Mouse (Mus musculus): ENCODE measurements around the gene Prkce. TPM values are rescaled to one million over a fixed set of nuclear protein-coding genes. Genes with fewer than 3 reads are reported as not detected.

The Prkce gene
- total and polyA plus RNA-seq, 3 experiments = 6.1 to 27.3 (median 26.0) TPM

DNA sequence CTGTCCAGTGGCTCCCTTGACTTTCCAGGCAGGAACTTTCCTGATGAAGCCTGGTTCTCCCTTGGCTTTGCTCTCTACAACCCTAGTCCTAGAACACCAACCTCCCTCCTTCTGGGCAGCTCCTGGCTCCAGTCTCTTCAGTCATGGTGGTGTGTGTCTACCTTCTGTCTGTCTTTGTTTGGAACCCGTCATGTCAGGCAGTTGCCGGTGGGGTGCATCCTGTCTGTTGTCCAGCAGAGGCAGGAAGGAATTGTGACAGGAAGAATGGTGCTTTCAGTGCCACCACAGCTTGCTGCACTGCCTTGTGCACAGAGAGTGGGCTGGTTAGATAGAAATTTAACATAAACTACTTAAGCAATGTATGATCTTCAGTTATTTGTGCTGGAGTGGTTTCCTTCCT lies 16.2 kb downstream of the Prkce start:
- TF ChIP-seq POLR2A (IDR thresholded peaks at IDR 0.05; ENCODE audit: insufficient read depth, low read depth, low read length) (no peak), CTCF (IDR thresholded peaks at IDR 0.05) (peak; percentile 15; the same call in 1 of the 2 replicates), EP300 (IDR thresholded peaks at IDR 0.05; ENCODE audit: insufficient read depth, low read depth, low read length) (no peak)
- Histone ChIP-seq H3K27ac (no peak overlapping the region), H3K79me2 (replicated peaks; ENCODE audit: control insufficient read depth, insufficient read depth, low read length) (peaks cover 2% of the 10 kb centered on the region; the same call in 1 of the 2 replicates), H3K4me1 (ENCODE audit: control insufficient read depth, insufficient read depth, low read length) (peaks cover 14% of the 10 kb centered on the region), H3K36me3 (ENCODE audit: control insufficient read depth, insufficient read depth, low read length) (peaks cover 2% of the 10 kb centered on the region; the same call in 1 of the 2 replicates), H3K9ac (ENCODE audit: low read depth, low read length) (no peak overlapping the region), H3K27me3 (ENCODE audit: control insufficient read depth, insufficient read depth, low read length) (no peaks in the 10 kb centered on the region), H3K4me3 (no peak overlapping the region)
- 28% methylated on average over 2 of the region's 2 CpGs for WGBS
- intact Hi-C loops (cut with DNase I) = loop anchor here (2.0 kb wide), 1 partner anchor 15 kb away; no protein-coding TSS in a partner anchor
- no peak for DNase-seq

DNA sequence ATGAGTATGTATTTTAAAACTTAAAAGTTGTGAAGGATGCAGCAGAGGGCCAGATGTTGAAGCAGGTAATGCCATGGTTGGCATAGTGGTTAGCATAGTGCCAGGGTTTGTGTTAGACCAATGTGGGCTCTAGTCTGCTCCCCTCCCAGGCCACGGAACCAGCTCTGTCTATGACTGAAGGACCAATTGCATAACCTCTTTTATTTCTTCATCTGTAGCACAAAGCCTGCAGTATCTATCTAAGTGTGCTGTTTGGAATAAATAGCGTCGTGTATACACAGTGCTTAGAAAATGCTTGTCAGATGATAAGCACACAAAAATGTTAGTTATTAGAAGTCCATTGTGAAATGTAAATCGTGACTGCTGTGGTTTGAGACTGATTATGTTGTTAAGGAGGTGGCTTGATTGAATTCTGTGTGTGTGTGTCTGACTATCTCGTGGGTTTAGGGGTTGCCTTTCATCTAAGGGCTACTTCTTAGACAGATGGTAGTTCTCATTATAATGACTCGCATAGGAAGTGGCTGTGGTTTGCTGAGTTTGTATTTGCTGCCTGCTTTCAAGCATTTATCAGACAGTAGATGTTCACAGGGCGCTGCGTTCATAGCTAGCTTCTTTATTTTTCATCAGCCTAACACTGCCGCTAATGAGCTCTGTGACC lies 17.1 kb downstream of the Prkce start:
- Histone ChIP-seq H3K27me3 (ENCODE audit: control insufficient read depth, insufficient read depth, low read length) (no peaks in the 10 kb centered on the region), H3K36me3 (ENCODE audit: control insufficient read depth, insufficient read depth, low read length) (peaks cover 2% of the 10 kb centered on the region; the same call in 1 of the 2 replicates), H3K4me3 (no peak overlapping the region), H3K9ac (ENCODE audit: low read depth, low read length) (no peak overlapping the region), H3K27ac (peak overlapping the region; percentile 55), H3K4me1 (ENCODE audit: control insufficient read depth, insufficient read depth, low read length) (peaks cover 14% of the 10 kb centered on the region), H3K79me2 (replicated peaks; ENCODE audit: control insufficient read depth, insufficient read depth, low read length) (0 out of 2 replicates have a peak, but pooled peaks cover 2% of the 10 kb centered on the region)
- no peak for DNase-seq
- WGBS = 39% methylated on average over 9 of the region's 9 CpGs
- TF ChIP-seq CTCF (IDR thresholded peaks at IDR 0.05) = no peak
- TF ChIP-seq EP300 (IDR thresholded peaks at IDR 0.05; ENCODE audit: insufficient read depth, low read depth, low read length) = no peak
- intact Hi-C loops (cut with DNase I) = loop anchor here (2.0 kb wide), 1 partner anchor 16 kb away; no protein-coding TSS in a partner anchor

DNA sequence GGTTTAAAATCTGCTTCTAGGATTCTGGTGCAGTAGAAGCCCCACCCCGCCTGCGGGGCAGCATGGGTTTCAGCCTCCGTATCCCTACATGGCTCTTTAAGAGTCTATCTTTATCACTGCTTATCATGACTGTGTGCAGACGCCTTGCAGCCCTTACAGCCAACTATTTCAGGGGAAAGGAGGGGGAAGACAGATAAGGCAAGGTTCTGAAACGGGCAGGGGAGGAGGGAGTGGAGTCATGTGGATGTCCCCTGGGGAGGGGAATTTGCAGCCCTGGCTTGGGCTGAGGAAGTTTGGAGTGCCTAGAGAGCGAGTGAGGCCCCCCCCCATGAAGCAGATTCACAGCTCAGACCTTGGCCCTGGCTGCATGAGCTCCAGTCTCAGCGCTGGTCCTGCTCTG lies 18.0 kb downstream of the Prkce start:
- peak overlapping the region; percentile 55 for H3K27ac ChIP-seq
- H3K4me1 ChIP-seq (ENCODE audit: control insufficient read depth, insufficient read depth, low read length) = peaks cover 14% of the 10 kb centered on the region
- WGBS = 5% methylated on average over 7 of the region's 7 CpGs
- TF ChIP-seq CTCF (IDR thresholded peaks at IDR 0.05) (no peak), EP300 (IDR thresholded peaks at IDR 0.05; ENCODE audit: insufficient read depth, low read depth, low read length) (peak; percentile 85; the same call in 1 of the 2 replicates), POLR2A (IDR thresholded peaks at IDR 0.05; ENCODE audit: insufficient read depth, low read depth, low read length) (peak; percentile 40; the same call in 1 of the 2 replicates)
- no peak overlapping the region for H3K9ac ChIP-seq (ENCODE audit: low read depth, low read length)
- no peaks in the 10 kb centered on the region for H3K27me3 ChIP-seq (ENCODE audit: control insufficient read depth, insufficient read depth, low read length)
- DNase-seq = peak; percentile 52 to 77
- intact Hi-C loops (cut with DNase I) = loop anchor here (2.0 kb wide), 1 partner anchor 17 kb away; no protein-coding TSS in a partner anchor
- 0 out of 2 replicates have a peak, but pooled peaks cover 2% of the 10 kb centered on the region for H3K79me2 ChIP-seq (replicated peaks; ENCODE audit: control insufficient read depth, insufficient read depth, low read length)
- H3K36me3 ChIP-seq (ENCODE audit: control insufficient read depth, insufficient read depth, low read length) = peaks cover 2% of the 10 kb centered on the region; the same call in 1 of the 2 replicates
- H3K4me3 ChIP-seq = no peak overlapping the region

DNA sequence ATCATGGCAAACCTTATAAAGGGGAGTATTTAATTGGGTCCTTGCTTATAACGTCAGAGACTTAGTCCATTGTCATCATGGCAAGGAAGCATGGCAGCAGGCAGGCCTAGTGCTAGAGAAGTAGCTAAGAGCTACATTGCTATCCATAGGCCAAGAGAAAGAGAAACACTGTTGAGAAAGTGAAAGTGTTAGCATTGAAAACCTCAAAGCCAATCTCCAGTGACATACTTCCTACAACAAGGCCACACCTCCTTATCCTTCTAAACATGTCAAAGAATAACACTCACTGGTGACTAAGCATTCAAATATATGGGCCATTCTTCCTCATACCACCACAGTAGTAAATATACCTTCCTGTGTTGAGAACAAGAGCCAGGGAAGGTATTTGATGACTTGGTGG lies 20.2 kb downstream of the Prkce start:
- H3K27ac ChIP-seq = no peak overlapping the region
- TF ChIP-seq POLR2A (IDR thresholded peaks at IDR 0.05; ENCODE audit: insufficient read depth, low read depth, low read length) = no peak
- TF ChIP-seq CTCF (IDR thresholded peaks at IDR 0.05) = no peak
- TF ChIP-seq EP300 (IDR thresholded peaks at IDR 0.05; ENCODE audit: insufficient read depth, low read depth, low read length) = no peak
- peaks cover 14% of the 10 kb centered on the region for H3K4me1 ChIP-seq (ENCODE audit: control insufficient read depth, insufficient read depth, low read length)
- H3K9ac ChIP-seq (ENCODE audit: low read depth, low read length) = no peak overlapping the region
- no peaks in the 10 kb centered on the region for H3K27me3 ChIP-seq (ENCODE audit: control insufficient read depth, insufficient read depth, low read length)
- DNase-seq = no peak
- H3K4me3 ChIP-seq = no peak overlapping the region
- peaks cover 2% of the 10 kb centered on the region; the same call in 1 of the 2 replicates for H3K36me3 ChIP-seq (ENCODE audit: control insufficient read depth, insufficient read depth, low read length)
- intact Hi-C loops (cut with DNase I) = no loop called here
- H3K79me2 ChIP-seq (replicated peaks; ENCODE audit: control insufficient read depth, insufficient read depth, low read length) = peaks cover 5% of the 10 kb centered on the region; the same call in 1 of the 2 replicates
- 65% methylated on average over 1 of the region's 1 CpGs for WGBS

GRCm38 (mm10) chr17:86193979-86194378 lies 26.4 kb downstream of the Prkce start:
- no peak overlapping the region for H3K27ac ChIP-seq
- peaks cover 6% of the 10 kb centered on the region for H3K4me1 ChIP-seq (ENCODE audit: control insufficient read depth, insufficient read depth, low read length)
- H3K9ac ChIP-seq (ENCODE audit: low read depth, low read length) = no peak overlapping the region
- peaks cover 6% of the 10 kb centered on the region; the same call in 1 of the 2 replicates for H3K79me2 ChIP-seq (replicated peaks; ENCODE audit: control insufficient read depth, insufficient read depth, low read length)
- no peaks in the 10 kb centered on the region for H3K27me3 ChIP-seq (ENCODE audit: control insufficient read depth, insufficient read depth, low read length)
- no peak overlapping the region for H3K4me3 ChIP-seq
- intact Hi-C loops (cut with DNase I) = no loop called here
- DNase-seq = no peak
- no peaks in the 10 kb centered on the region for H3K36me3 ChIP-seq (ENCODE audit: control insufficient read depth, insufficient read depth, low read length)
- TF ChIP-seq EP300 (IDR thresholded peaks at IDR 0.05; ENCODE audit: insufficient read depth, low read depth, low read length) (no peak), POLR2A (IDR thresholded peaks at IDR 0.05; ENCODE audit: insufficient read depth, low read depth, low read length) (no peak), CTCF (IDR thresholded peaks at IDR 0.05) (no peak)
- 94% methylated on average over 6 of the region's 6 CpGs for WGBS

DNA sequence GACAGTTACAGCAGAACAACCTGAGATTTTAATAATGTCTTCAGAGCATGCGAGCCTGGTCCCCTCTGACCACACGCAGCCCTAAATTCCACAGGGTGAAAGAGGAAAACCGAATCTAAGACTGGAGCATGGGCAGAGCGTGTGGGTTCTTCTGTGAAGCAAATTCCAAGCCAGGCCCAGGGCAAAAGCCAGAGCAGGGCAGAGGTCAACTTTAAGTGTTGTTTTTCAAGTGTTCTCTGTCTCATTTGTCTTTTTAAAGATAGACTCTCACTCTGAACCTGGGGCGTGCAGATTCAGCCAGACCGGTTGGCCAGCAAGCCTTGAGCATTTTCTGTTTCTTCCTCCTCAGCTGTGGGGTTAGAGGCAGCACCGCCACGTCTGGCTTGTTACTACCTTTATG lies 27.3 kb downstream of the Prkce start:
- TF ChIP-seq CTCF (IDR thresholded peaks at IDR 0.05) = no peak
- no peak for TF ChIP-seq EP300 (IDR thresholded peaks at IDR 0.05; ENCODE audit: insufficient read depth, low read depth, low read length)
- no peak for TF ChIP-seq POLR2A (IDR thresholded peaks at IDR 0.05; ENCODE audit: insufficient read depth, low read depth, low read length)
- Histone ChIP-seq H3K36me3 (ENCODE audit: control insufficient read depth, insufficient read depth, low read length) (no peaks in the 10 kb centered on the region), H3K9ac (ENCODE audit: low read depth, low read length) (no peak overlapping the region), H3K27ac (no peak overlapping the region), H3K4me3 (no peak overlapping the region), H3K79me2 (replicated peaks; ENCODE audit: control insufficient read depth, insufficient read depth, low read length) (peaks cover 6% of the 10 kb centered on the region; the same call in 1 of the 2 replicates), H3K4me1 (ENCODE audit: control insufficient read depth, insufficient read depth, low read length) (peaks cover 7% of the 10 kb centered on the region), H3K27me3 (ENCODE audit: control insufficient read depth, insufficient read depth, low read length) (no peaks in the 10 kb centered on the region)
- DNase-seq = no peak
- intact Hi-C loops (cut with DNase I) = no loop called here
- 87% methylated on average over 8 of the region's 8 CpGs for WGBS
